Mouse (Mus musculus) bone marrow macrophage, adult 2 months (primary cell): Measurements from ENCODE around the gene Arsg.

Source experiments
- CTCF ChIP-seq: IDR thresholded peaks from 2 replicates; pipeline ENCODE4 v1.5.1; 2012; ENCODE audit warnings: low read depth, mild to moderate bottlenecking, low read length, moderate library complexity
- POLR2A ChIP-seq: IDR thresholded peaks from 2 replicates; pipeline ENCODE4 v1.6.1; 2012; ENCODE audit warnings: mild to moderate bottlenecking, low read depth, low read length, borderline replicate concordance

- no peak for TF ChIP-seq POLR2A
- no peak for TF ChIP-seq CTCF
Measured at GRCm38 (mm10) chr11:109451169-109451568, 22.0 kb upstream of the Arsg start.
